Mouse (Mus musculus) CD4-positive naive resting alpha-beta T cell, adult 57 days (primary cell): Measurements from ENCODE around the gene Prame. TPM values are rescaled to one million over a fixed set of nuclear protein-coding genes. Genes with fewer than 3 reads are reported as not detected.

Experiments
- total RNA-seq: library from RNA; stranded (reverse); gene quantifications from one replicate; pipeline ENCODE4 v1.2.4, GENCODE M21; 2023

Prame gene
- total RNA-seq, result not detected

DNA sequence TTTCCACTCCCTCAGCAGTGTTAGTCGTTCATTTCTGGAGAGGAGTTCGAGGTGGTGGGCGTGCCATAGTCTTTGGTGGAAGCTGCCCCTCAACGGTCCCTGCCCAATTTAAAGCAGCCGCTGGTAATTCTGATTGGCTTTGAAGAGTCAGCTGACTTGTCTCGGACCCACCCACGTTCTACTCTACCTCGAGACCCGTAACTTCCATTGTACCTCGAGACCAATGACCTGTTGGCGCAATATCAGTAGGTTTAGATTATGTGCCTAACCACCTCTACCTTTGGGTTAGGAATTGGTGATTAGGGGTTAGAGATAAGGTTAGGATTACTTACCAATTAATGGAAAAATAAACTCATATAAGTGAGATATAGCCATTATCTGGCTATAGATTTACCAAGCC is at the start of gene Prame:
TSS of gene Prame (minus strand) at position 101 of the 400 bp plus-strand sequence.

DNA sequence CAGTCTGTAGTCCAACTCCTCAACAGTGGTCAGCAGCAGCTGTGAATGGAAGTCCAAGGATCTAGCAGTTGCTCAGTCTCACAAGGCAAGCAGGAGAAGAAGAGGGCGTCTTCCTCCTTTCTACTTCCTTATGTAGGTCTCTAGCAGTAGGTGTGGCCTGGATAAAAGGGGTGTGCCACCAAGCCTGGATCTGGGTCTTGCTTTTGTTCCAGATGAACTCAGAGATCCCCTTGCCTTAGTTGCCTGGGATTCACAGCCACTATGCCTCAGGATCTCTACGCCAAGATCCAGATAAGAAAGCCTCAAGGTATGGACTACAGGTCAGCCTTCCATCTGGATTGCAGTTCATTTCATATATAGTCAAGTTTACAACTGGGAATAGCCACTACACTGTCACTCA is 28.8 kb downstream of the Prame start, which contains the start of gene Nxf7:
TSS of gene Nxf7 (minus strand) at position 101 of the 400 bp plus-strand sequence.

Other genes with a start within 250 kb of the Prame start
- gene Gm7903, start 193.9 kb downstream of the Prame start, total RNA-seq, result not detected
- gene AV320801, start 133.1 kb downstream of the Prame start, total RNA-seq, result not detected
- not detected for gene Nxf7, start 28.9 kb downstream of the Prame start, total RNA-seq
- not detected for gene Tcp11x2, start 66.1 kb upstream of the Prame start, total RNA-seq
- gene Tmsb15a, start 97.6 kb upstream of the Prame start, total RNA-seq, result not detected
- 40.2 TPM for gene Armcx5, start 115.0 kb upstream of the Prame start, total RNA-seq
- gene Gprasp1, start 115.0 kb upstream of the Prame start, total RNA-seq, result 62.6 TPM
- 18.5 TPM for gene Bhlhb9, start 169.9 kb upstream of the Prame start, total RNA-seq
- gene Gprasp2, start 211.3 kb upstream of the Prame start, total RNA-seq, result 21.5 TPM